Comparison of ENCODE assay signal across 10 mouse cellular contexts in the genomic region with DNA sequence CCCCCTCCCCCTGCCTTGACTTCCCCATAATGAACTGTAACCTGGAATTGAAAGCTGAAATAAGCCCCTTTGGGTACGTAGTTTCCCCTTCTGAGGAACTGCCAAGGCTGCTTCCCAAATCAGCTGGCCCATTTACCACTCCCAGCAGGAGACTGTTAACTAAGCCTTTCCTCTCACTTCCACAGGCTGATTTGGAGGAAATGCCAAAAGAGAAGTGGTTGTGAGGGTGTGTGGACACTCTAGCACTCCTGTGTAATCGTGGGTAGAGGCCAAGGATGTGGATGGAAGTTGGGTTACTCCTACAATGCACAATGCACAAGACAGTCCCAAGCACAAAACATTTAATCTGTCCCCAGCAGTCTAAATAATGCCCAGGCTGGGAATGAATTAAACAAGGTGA. TPM values are rescaled to one million over a fixed set of nuclear protein-coding genes. Genes with fewer than 3 reads are reported as not detected.
DNase-seq lines count a peak whose midpoint lies in the region; ATAC-seq and TF ChIP-seq lines count a peak whose summit lies in the region.
"Had no signal": no experiment of that assay in that cellular context is flagged by ENCODE, and none has a peak within 500 bp of the region (broad histone marks: within the 10 kb centered on the region; RNA-seq: fewer than 3 reads in every experiment).

No protein-coding gene starts in this region.

- no peaks in the 10 kb centered on the region for H3K27me3 ChIP-seq in heart, embryonic 10.5 days (ENCODE audit: insufficient read depth, poor library complexity, severe bottlenecking)
- H3K27me3 ChIP-seq in spleen, adult 2 months (ENCODE audit: control insufficient read depth, insufficient read depth, low read length), result no peaks in the 10 kb centered on the region
- peaks cover 4% of the 10 kb centered on the region for H3K27me3 ChIP-seq in liver, embryonic 16.5 days (ENCODE audit: control insufficient read depth, insufficient read depth, low read depth, low read length)

- no peak for ATAC-seq in liver, embryonic 16.5 days (ENCODE audit: low read depth)

- peak overlapping the region; percentile 71; the same call in 1 of the 2 replicates for H3K4me3 ChIP-seq in heart, embryonic 10.5 days
- no peak overlapping the region for H3K4me3 ChIP-seq in spleen, adult 2 months (ENCODE audit: extremely low read depth, insufficient read depth, insufficient read length)
- H3K4me3 ChIP-seq in liver, embryonic 16.5 days (ENCODE audit: low read depth, low read length), result peak overlapping the region; percentile 63

- 60% methylated on average over 2 of the region's 2 CpGs for WGBS in heart, embryonic 10.5 days
- 33% methylated on average over 2 of the region's 2 CpGs for WGBS in spleen, adult 2 months
- WGBS in liver, embryonic 16.5 days (ENCODE audit: insufficient replicate concordance), result 43% methylated on average over 2 of the region's 2 CpGs

- no peak for DNase-seq in heart, embryonic 10.5 days (ENCODE audit: low spot score)
- DNase-seq in heart, postnatal 36 days, result no peak
- no peak for DNase-seq in spleen, adult 2 months (ENCODE audit: low read depth in 1 of 2, low spot score in 2 of 2)
- DNase-seq in spleen, postnatal 4 days (ENCODE audit: low spot score in 2 of 2), result no peak
- DNase-seq in right cerebral cortex, postnatal 14 days, result no peak
- DNase-seq in adrenal gland, adult 8-10 months, result no peak
- DNase-seq in kidney, postnatal 10 days, result no peak
- DNase-seq: right cerebral cortex, postnatal 25 days had no signal

- no peak for TF ChIP-seq CTCF in spleen, adult 2 months (IDR thresholded peaks at IDR 0.05; ENCODE audit: extremely low read depth, insufficient read depth, insufficient read length, insufficient replicate concordance)

- H3K27ac ChIP-seq in heart, embryonic 10.5 days, result peak overlapping the region; percentile 92
- peak overlapping the region; percentile 69; the same call in 1 of the 2 replicates for H3K27ac ChIP-seq in spleen, adult 2 months (ENCODE audit: insufficient read depth, low read length)
- peak overlapping the region; percentile 84; the same call in 1 of the 2 replicates for H3K27ac ChIP-seq in liver, embryonic 16.5 days (ENCODE audit: low read length)
- H3K27ac ChIP-seq: embryonic facial prominence, embryonic 12.5 days had no signal

- peaks cover 43% of the 10 kb centered on the region for H3K4me1 ChIP-seq in heart, embryonic 10.5 days
- H3K4me1 ChIP-seq in spleen, adult 2 months (ENCODE audit: control insufficient read depth, insufficient read depth, insufficient read length), result peaks cover 15% of the 10 kb centered on the region; the same call in 1 of the 2 replicates
- H3K4me1 ChIP-seq in liver, embryonic 16.5 days (ENCODE audit: control insufficient read depth, low read depth, low read length), result peaks cover 25% of the 10 kb centered on the region

- no peak overlapping the region for H3K9ac ChIP-seq in liver, embryonic 16.5 days (ENCODE audit: low read depth, low read length)

- intact Hi-C loops in heart, postnatal 36 days (cut with DNase I), result no loop called here

- no peaks in the 10 kb centered on the region for H3K36me3 ChIP-seq in heart, embryonic 10.5 days
- no peaks in the 10 kb centered on the region for H3K36me3 ChIP-seq in spleen, adult 2 months (ENCODE audit: control insufficient read depth, insufficient read depth, low read length)
- no peaks in the 10 kb centered on the region for H3K36me3 ChIP-seq in liver, embryonic 16.5 days (ENCODE audit: control insufficient read depth, insufficient read depth)
- H3K36me3 ChIP-seq: embryonic facial prominence, embryonic 12.5 days had no signal

- H3K4me2 ChIP-seq in liver, embryonic 16.5 days (ENCODE audit: low read depth, low read length), result peak overlapping the region; percentile 60

- TF ChIP-seq POLR2A in spleen, adult 2 months (IDR thresholded peaks at IDR 0.05; ENCODE audit: low read depth, low read length), result no peak

- no peaks in the 10 kb centered on the region for H3K9me3 ChIP-seq in heart, embryonic 10.5 days
- H3K9me3 ChIP-seq in liver, embryonic 16.5 days (replicated peaks; ENCODE audit: control insufficient read depth, low read length), result no peaks in the 10 kb centered on the region
- H3K9me3 ChIP-seq: embryonic facial prominence, embryonic 12.5 days had no signal

RNA-seq across cellular contexts. Expression of gene Rin3, which starts 0.7 kb away (rescaled TPM):
- 8.9 and 9.0 TPM in 2 replicates for polyA plus RNA-seq in heart, embryonic 10.5 days (2016; fragmentation: Nextera tagmentation; extraction: Ambion mirVana)
- 10 to 100 TPM; 13.7 to 21.0 TPM for total RNA-seq in heart, postnatal 36 days (2021)
- 63.4 and 67.0 TPM in 2 replicates for polyA plus RNA-seq in spleen, adult 2 months (2012; rRNA removed)
- 7.2 and 9.2 TPM in 2 replicates for polyA plus RNA-seq in liver, embryonic 16.5 days (2015; fragmentation: Nextera tagmentation; extraction: Ambion mirVana)
- total RNA-seq in adrenal gland, adult 8-10 months (2022), result 10 to 100 TPM; 11.3 to 18.2 (median 14.0) TPM
